Mouse (Mus musculus) kidney, postnatal 0 days (tissue): ENCODE measurements at regions not wholly inside any gene's neighbourhood (a gene's known extent, or its start where the extent isn't known, plus 50 kb on each side); places are given as distances from the start of the nearest gene placed in this dataset.
A peak's percentile ranks its signal among the peaks of the same experiment; 100 is the strongest.

ENCODE experiments used
- ATAC-seq: fragments of 200-750 bp; cut with Nextera tagmentation; replicated peaks from 2 replicates; pipeline ENCODE4 v1.8.0; 2017; ENCODE audit warnings: low read depth, moderate number of reproducible peaks, moderate TSS enrichment, moderate library complexity; ENCODE audit not compliant: low FRiP score
- DNase-seq: peaks from one replicate; pipeline ENCODE4 v3.0.0-alpha.2; 2016; ENCODE audit warnings: low spot score
- H3K27ac ChIP-seq: fragments of 300-500 bp; sonication (generic); 2 replicates; pipeline ENCODE4 v1.5.1; 2014; ENCODE audit warnings: mild to moderate bottlenecking
- H3K27me3 ChIP-seq: fragments of 300-500 bp; sonication (generic); 2 replicates; pipeline ENCODE4 v1.6.1; 2014; ENCODE audit warnings: low read length, mixed read lengths; ENCODE audit not compliant: insufficient read depth
- H3K36me3 ChIP-seq: fragments of 300-500 bp; sonication (generic); 2 replicates; pipeline ENCODE4 v1.6.1; 2014; ENCODE audit warnings: low read length, mixed read lengths; ENCODE audit not compliant: insufficient read depth
- H3K4me1 ChIP-seq: fragments of 300-500 bp; sonication (generic); replicated peaks from 2 replicates; pipeline ENCODE4 v1.6.1; 2014; ENCODE audit warnings: antibody characterized with exemption, low read length, mixed read lengths; ENCODE audit not compliant: insufficient read depth
- H3K4me2 ChIP-seq: fragments of 300-500 bp; sonication (generic); 2 replicates; pipeline ENCODE4 v1.6.1; 2014; ENCODE audit warnings: mild to moderate bottlenecking, low read length, moderate library complexity, mixed read lengths
- H3K4me3 ChIP-seq: fragments of 300-500 bp; sonication (generic); replicated peaks from 2 replicates; pipeline ENCODE4 v1.5.1; 2014; ENCODE audit warnings: low read depth, low read length
- H3K9ac ChIP-seq: fragments of 300-500 bp; sonication (generic); 2 replicates; pipeline ENCODE4 v1.6.1; 2014; ENCODE audit warnings: low read depth, low read length
- H3K9me3 ChIP-seq: fragments of 300-500 bp; sonication (generic); replicated peaks from 2 replicates; pipeline ENCODE4 v1.6.1; 2016; ENCODE audit warnings: low read length, inconsistent platforms, mixed read lengths
- CTCF ChIP-seq: IDR thresholded peaks from 2 replicates; pipeline ENCODE4 v1.5.1; 2016; ENCODE audit warnings: antibody characterized with exemption, low read depth, mild to moderate bottlenecking, moderate library complexity
- WGBS: fragments of 180-500 bp; shearing (Covaris S2); extraction: QIAGEN DNeasy Blood & Tissue Kit; methylation state at CpG from one replicate; pipeline ENCODE4 v1.1.7; 2014; 5-methylcytosine and 5-hydroxymethylcytosine counted together

DNA sequence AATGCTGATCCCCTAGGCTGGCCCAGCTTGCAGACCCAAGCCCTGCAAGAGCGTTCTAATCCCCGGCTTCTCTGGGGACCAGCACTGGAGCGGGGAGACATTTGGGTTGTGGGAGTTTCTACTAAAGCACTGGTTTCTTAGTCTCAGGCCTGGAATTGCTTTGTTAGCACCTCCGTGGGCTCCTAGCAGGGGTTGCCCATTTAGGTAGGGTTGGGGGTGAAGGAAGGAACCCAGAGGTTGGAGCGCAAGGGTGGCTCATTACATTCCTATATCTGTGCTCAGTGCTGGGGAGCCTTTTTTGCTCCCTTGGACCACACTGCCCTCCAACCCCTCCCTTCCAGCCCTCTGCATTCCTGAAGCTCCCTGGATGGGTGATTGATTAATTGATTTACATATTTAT is 179.1 kb upstream of the 4931429L15Rik start:
- Histone ChIP-seq H3K9ac (no peak overlapping the region), H3K27ac (no peak overlapping the region), H3K4me2 (no peak overlapping the region), H3K4me1 (no peaks in the 10 kb centered on the region), H3K9me3 (no peaks in the 10 kb centered on the region), H3K27me3 (no peaks in the 10 kb centered on the region), H3K4me3 (no peak overlapping the region), H3K36me3 (no peaks in the 10 kb centered on the region)
- DNase-seq (no peak), ATAC-seq (no peak)
- TF ChIP-seq CTCF: no peak
- WGBS: 66% methylated on average over 5 of the region's 5 CpGs

DNA sequence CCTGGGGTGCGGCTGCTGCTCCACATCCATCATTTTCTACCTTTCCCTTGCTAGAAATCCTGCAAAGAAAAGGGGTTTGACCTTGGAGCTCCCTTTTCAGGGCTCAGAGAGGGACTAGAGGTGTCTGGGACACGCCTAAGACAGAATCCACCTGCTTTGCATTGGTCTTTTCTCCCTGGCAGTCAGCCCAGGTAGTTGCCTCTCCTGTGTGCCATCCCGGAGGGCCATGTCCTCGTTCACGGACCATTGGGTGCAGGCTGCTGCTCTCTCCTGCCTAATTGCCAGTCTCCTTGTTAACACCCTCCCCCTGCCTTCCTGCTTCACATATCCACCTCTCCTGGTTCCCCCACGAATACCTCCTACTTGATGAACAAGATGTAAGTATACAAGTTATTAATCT is 175.5 kb upstream of the 4931429L15Rik start:
- Histone ChIP-seq H3K4me2 (no peak overlapping the region), H3K27me3 (no peaks in the 10 kb centered on the region), H3K9me3 (no peaks in the 10 kb centered on the region), H3K36me3 (no peaks in the 10 kb centered on the region), H3K9ac (no peak overlapping the region), H3K4me3 (no peak overlapping the region), H3K4me1 (no peaks in the 10 kb centered on the region), H3K27ac (no peak overlapping the region)
- ATAC-seq: no peak
- no peak for DNase-seq
- 27% methylated on average over 6 of the region's 6 CpGs for WGBS
- no peak for TF ChIP-seq CTCF

DNA sequence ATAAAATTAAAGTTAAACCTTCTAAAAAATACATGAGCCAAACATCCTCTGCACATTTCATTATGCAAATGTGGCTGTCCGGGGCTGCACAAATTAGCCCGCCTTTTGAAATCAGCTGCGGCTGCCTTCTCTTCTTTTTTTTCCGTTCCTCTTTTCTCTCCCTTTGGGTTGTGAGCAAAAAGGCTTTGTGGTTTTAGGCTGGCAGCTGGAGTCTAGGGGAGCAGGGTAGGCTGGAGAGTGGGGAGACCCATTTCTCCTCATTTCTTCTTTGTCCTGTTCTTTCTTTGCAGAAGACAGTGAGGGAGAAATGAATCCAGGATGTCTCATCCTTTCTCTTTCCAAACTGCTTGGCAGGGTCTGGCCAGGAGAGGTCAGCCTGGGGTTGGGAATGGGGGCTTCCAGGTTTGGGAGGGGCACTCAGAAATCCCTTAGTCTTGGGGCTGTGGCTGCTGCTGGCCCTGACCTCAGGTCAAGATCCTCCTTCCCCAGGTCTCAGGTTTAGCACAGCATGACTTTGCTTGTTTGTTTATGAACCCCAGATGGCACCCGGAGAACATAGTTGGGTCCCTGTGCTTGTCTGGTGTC is 163.2 kb upstream of the 4931429L15Rik start:
- 70% methylated on average over 5 of the region's 5 CpGs for WGBS
- no peak overlapping the region for H3K27ac ChIP-seq

GRCm38 (mm10) chr9:46482034-46482858 is 162.5 kb upstream of the 4931429L15Rik start:
- H3K9me3 ChIP-seq: no peaks in the 10 kb centered on the region
- WGBS: 72% methylated on average over 12 of the region's 12 CpGs
- H3K9ac ChIP-seq: no peak overlapping the region
- no peak overlapping the region for H3K27ac ChIP-seq
- H3K36me3 ChIP-seq: no peaks in the 10 kb centered on the region
- H3K4me1 ChIP-seq: 0 out of 2 replicates have a peak, but pooled peaks cover 6% of the 10 kb centered on the region
- ATAC-seq (no peak), DNase-seq (no peak)
- no peak overlapping the region for H3K4me3 ChIP-seq
- TF ChIP-seq CTCF: no peak
- H3K4me2 ChIP-seq: no peak overlapping the region
- no peaks in the 10 kb centered on the region for H3K27me3 ChIP-seq

More for the DNA sequence above, 163.2 kb upstream of the 4931429L15Rik start:
- H3K9me3 ChIP-seq: no peaks in the 10 kb centered on the region
- H3K4me1 ChIP-seq: 0 out of 2 replicates have a peak, but pooled peaks cover 6% of the 10 kb centered on the region
- H3K36me3 ChIP-seq: no peaks in the 10 kb centered on the region
- H3K4me3 ChIP-seq: no peak overlapping the region
- TF ChIP-seq CTCF: peak; percentile 34; the same call in 1 of the 2 replicates
- no peaks in the 10 kb centered on the region for H3K27me3 ChIP-seq
- H3K4me2 ChIP-seq: no peak overlapping the region
- no peak overlapping the region for H3K9ac ChIP-seq
- ATAC-seq: no peak
- no peak for DNase-seq

- Histone ChIP-seq H3K4me3 (no peak overlapping the region), H3K9me3 (no peaks in the 10 kb centered on the region), H3K36me3 (no peaks in the 10 kb centered on the region), H3K4me2 (no peak overlapping the region), H3K4me1 (0 out of 2 replicates have a peak, but pooled peaks cover 6% of the 10 kb centered on the region), H3K27ac (no peak overlapping the region), H3K27me3 (no peaks in the 10 kb centered on the region), H3K9ac (no peak overlapping the region)
- WGBS: 44% methylated on average over 7 of the region's 7 CpGs
- no peak for TF ChIP-seq CTCF
- DNase-seq (no peak), ATAC-seq (no peak)
These were observed 161.7 kb upstream of the 4931429L15Rik start for GRCm38 (mm10) chr9:46481491-46481890.

GRCm38 (mm10) chr9:46480080-46480690 is 160.4 kb upstream of the 4931429L15Rik start:
- Histone ChIP-seq H3K27me3 (no peaks in the 10 kb centered on the region), H3K9ac (no peak overlapping the region), H3K36me3 (no peaks in the 10 kb centered on the region), H3K4me3 (no peak overlapping the region), H3K4me2 (no peak overlapping the region), H3K4me1 (0 out of 2 replicates have a peak, but pooled peaks cover 6% of the 10 kb centered on the region), H3K9me3 (no peaks in the 10 kb centered on the region), H3K27ac (no peak overlapping the region)
- peak; percentile 49 for DNase-seq
- ATAC-seq: no peak
- no peak for TF ChIP-seq CTCF
- 14% methylated on average over 13 of the region's 13 CpGs for WGBS
